Mouse (Mus musculus): ENCODE measurements around the gene Muc2.

GRCm38 (mm10) chr7:141694274-141694639 lies 4.1 kb downstream of the Muc2 start:
- TF ChIP-seq POLR2A (IDR thresholded peaks at IDR 0.05; ENCODE audit: low read depth, low read length) (no peak), CTCF (IDR thresholded peaks at IDR 0.05; ENCODE audit: borderline replicate concordance, insufficient read depth, low read length) (no peak)
